Mouse (Mus musculus) neural tube, embryonic 15.5 days (tissue): Measurements from ENCODE around the gene Lrrc75a. TPM values are rescaled to one million over a fixed set of nuclear protein-coding genes. Genes with fewer than 3 reads are reported as not detected.
A peak's percentile ranks its signal among the peaks of the same experiment; 100 is the strongest.

Experiments used
- ATAC-seq: fragments of 200-750 bp; cut with Nextera tagmentation; 2 replicates; pipeline ENCODE4 v1.8.0; 2017; ENCODE audit warnings: mild to moderate bottlenecking, moderate TSS enrichment, moderate library complexity; ENCODE audit not compliant: low FRiP score
- H3K27ac ChIP-seq: fragments of 300-500 bp; sonication (generic); replicated peaks from 2 replicates; pipeline ENCODE4 v1.5.1; 2015; ENCODE audit warnings: mild to moderate bottlenecking, inconsistent platforms
- H3K27me3 ChIP-seq: fragments of 300-500 bp; sonication (generic); replicated peaks from 2 replicates; pipeline ENCODE4 v1.6.1; 2015; ENCODE audit warnings: inconsistent platforms
- H3K36me3 ChIP-seq: fragments of 300-500 bp; sonication (generic); 2 replicates; pipeline ENCODE4 v1.6.1; 2015; ENCODE audit warnings: inconsistent platforms
- H3K4me1 ChIP-seq: fragments of 300-500 bp; sonication (generic); 2 replicates; pipeline ENCODE4 v1.6.1; 2015; ENCODE audit warnings: inconsistent platforms
- H3K4me2 ChIP-seq: fragments of 300-500 bp; sonication (generic); 2 replicates; pipeline ENCODE4 v1.6.1; 2015; ENCODE audit warnings: inconsistent platforms, mild to moderate bottlenecking, moderate library complexity
- H3K4me3 ChIP-seq: fragments of 300-500 bp; sonication (generic); replicated peaks from 2 replicates; pipeline ENCODE4 v1.5.1; 2015; ENCODE audit warnings: mild to moderate bottlenecking, inconsistent platforms
- H3K9ac ChIP-seq: fragments of 300-500 bp; sonication (generic); replicated peaks from 2 replicates; pipeline ENCODE4 v1.6.1; 2015; ENCODE audit warnings: mild to moderate bottlenecking, inconsistent platforms
- H3K9me3 ChIP-seq: fragments of 300-500 bp; sonication (generic); replicated peaks from 2 replicates; pipeline ENCODE4 v1.6.1; 2016; ENCODE audit warnings: inconsistent platforms
- WGBS: fragments of 180-500 bp; shearing (Covaris S2); methylation state at CpG from one replicate; pipeline ENCODE4 v1.1.7; 2015; ENCODE audit warnings: mixed read lengths; 5-methylcytosine and 5-hydroxymethylcytosine counted together
- polyA plus RNA-seq: library from polyadenylated mRNA; unstranded; fragments of >200 nt; fragmentation: Nextera tagmentation; extraction: Ambion mirVana; gene quantifications from 2 replicates; pipeline ENCODE4 v1.2.1, GENCODE M21; 2015

The Lrrc75a gene
- polyA plus RNA-seq, 1 experiment from 2014 or later: 8.2 TPM

DNA sequence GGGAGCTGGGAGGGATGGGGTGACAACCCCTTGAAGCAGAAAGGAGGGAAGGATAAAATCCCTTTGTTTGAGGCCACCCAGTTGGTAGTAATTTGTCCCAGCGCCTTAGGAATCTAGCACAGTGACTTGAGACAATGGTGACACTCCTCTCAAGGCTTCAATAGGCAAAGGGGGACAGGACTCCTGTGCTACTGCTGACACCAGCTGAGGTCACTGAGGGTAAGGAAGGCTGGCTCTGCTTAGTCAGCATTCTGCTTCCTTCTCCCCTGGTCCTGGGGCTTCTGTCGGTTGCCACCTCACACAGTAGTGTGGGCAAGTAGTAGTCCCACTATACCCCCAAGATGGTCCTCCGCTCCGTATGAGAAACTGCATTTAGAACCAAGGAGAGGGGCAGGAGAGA, 17.2 kb downstream of the Lrrc75a start:
- Histone ChIP-seq H3K9ac (no peak overlapping the region), H3K27me3 (no peaks in the 10 kb centered on the region), H3K9me3 (no peaks in the 10 kb centered on the region), H3K27ac (no peak overlapping the region), H3K4me3 (no peak overlapping the region), H3K4me2 (no peak overlapping the region), H3K4me1 (peaks cover 37% of the 10 kb centered on the region), H3K36me3 (no peaks in the 10 kb centered on the region)
- 35% methylated on average over 4 of the region's 4 CpGs for WGBS
- ATAC-seq: no peak

DNA sequence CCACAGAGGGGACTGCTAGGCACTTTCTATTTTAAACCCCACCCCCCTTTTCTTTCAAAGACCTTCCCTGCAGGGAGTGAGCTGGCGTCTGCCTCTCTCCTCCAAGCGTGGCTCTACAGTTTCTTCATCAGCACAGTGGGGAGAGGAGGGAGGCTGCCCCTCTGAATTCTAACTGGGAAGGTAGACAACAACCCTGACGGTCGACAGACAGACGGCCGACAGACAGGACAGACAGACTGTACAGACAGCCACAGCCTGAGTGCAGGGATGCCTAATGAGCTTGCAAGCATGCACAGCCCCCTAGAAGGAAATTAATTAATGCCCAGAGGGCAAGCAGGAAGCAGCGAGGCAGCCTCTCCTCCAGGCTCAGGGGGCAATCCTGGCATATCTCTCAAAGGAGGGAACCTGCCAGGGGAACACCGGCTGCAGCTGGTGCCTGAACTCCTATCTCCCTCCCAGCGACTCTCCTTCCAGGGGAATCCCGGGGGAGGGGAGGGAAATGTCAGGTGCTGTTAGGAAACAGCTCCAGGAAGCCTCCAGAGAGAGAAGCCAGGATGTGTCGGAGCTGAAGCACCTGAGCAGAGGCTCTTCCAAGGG, 18.0 kb downstream of the Lrrc75a start:
- Histone ChIP-seq H3K27me3 (no peaks in the 10 kb centered on the region), H3K36me3 (no peaks in the 10 kb centered on the region), H3K4me2 (peak overlapping the region; percentile 42), H3K9me3 (no peaks in the 10 kb centered on the region), H3K4me1 (peaks cover 35% of the 10 kb centered on the region), H3K27ac (peak overlapping the region; percentile 60), H3K9ac (0 out of 2 replicates have a peak overlapping the region, but pooled peaks have one; percentile 7), H3K4me3 (no peak overlapping the region)
- WGBS: 1% methylated on average over 11 of the region's 11 CpGs
- no peak; the same call in 1 of the 2 replicates for ATAC-seq

DNA sequence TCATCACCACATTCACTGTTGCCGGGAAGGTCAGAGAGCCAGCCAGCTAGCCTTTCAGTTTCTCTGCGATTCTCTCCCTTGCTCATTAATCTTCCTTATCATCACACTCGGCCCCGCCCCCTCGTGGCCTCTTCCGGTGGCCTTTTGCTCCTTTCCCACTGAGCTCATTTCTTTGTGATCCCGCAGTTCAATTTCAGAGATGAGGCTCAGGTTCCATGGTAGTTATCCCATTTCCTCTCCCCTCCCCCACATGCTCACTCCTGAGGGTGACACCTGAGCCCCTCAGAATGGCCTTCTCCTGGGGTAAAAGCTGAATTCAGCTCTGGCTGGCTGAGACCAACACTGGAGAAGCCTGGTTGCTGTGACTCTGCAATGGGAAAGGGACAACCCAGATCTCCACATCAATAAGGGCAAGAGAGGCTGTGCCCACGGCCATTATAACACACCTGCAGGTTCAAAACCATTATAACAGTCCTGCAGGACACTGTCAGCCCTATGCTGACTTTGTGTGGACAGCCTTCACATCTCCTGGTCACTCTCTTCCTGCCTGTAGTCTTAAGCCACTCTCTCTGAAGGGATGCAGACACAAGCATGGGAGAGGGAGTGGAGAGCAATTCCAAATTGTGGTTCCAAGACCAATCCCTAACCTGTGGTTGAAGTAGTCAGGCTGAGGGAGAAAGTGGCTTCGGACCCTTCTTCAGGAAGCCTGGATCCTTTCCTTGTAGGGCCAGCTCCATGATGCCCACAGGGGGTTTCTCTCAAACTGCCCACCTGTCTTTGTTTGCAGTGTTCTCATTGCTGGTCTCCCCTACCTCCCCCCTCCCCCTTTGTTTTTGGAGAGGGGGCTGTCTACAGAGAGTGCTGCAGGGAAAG, 18.7 kb downstream of the Lrrc75a start:
- no peaks in the 10 kb centered on the region for H3K36me3 ChIP-seq
- peak; percentile 41; the same call in 1 of the 2 replicates for ATAC-seq
- peak overlapping the region; percentile 60 for H3K27ac ChIP-seq
- peak overlapping the region; percentile 42 for H3K4me2 ChIP-seq
- no peak overlapping the region for H3K4me3 ChIP-seq
- H3K9me3 ChIP-seq: no peaks in the 10 kb centered on the region
- WGBS: 2% methylated on average over 9 of the region's 9 CpGs
- H3K9ac ChIP-seq: 0 out of 2 replicates have a peak overlapping the region, but pooled peaks have one; percentile 7
- peaks cover 40% of the 10 kb centered on the region for H3K4me1 ChIP-seq
- H3K27me3 ChIP-seq: no peaks in the 10 kb centered on the region

DNA sequence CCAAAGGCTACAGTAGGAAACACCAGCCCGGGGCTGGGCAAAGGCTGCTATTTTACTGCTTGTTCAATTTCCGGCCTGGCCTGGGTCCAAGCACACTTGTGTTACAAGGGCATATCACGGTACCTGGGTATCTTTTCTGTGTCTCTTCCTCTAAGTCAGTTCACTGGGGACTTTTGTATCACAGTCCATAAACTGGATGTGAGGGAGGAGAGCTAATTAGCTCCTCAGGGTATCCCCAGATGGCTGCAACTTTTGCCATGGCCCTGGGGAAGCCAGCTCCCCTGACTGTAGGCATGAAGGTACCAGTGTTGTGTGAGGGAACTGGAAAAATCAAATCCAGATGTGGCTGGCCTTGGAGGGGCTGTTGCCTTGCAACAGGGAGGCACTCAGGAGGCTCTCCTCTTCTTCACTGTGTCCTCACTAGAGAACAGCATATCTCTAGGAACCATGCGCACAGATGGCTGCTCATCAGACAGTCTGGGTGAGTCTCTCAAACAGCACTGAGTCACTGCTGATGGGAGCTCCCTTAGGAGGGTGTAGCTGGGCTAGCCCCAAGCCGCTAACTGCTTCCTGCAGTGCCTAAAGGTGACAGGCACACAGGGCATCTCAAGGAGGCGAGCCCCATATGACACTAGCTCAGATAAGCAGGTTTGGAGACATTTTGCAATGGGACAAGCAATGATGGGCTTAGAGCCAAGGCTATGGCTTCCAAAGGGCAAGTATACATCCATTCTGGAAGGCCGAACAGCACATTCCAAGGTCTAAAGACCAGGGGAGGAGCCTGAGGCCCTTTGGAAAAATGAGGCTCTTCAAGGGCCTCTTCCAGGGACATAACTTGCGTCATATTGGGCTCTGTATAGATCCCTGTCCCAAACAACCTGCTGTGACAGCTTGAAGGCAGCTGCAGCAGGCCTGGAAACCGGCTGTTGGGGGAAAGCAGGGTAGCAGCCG, 23.7 kb downstream of the Lrrc75a start:
- WGBS: 55% methylated on average over 10 of the region's 10 CpGs
- peak overlapping the region; percentile 74 for H3K27ac ChIP-seq
- H3K9ac ChIP-seq: no peak overlapping the region
- no peak overlapping the region for H3K4me2 ChIP-seq
- H3K9me3 ChIP-seq: no peaks in the 10 kb centered on the region
- no peak overlapping the region for H3K4me3 ChIP-seq
- no peaks in the 10 kb centered on the region for H3K27me3 ChIP-seq
- H3K36me3 ChIP-seq: no peaks in the 10 kb centered on the region
- ATAC-seq: peak; percentile 40; the same call in 1 of the 2 replicates
- peaks cover 28% of the 10 kb centered on the region for H3K4me1 ChIP-seq

DNA sequence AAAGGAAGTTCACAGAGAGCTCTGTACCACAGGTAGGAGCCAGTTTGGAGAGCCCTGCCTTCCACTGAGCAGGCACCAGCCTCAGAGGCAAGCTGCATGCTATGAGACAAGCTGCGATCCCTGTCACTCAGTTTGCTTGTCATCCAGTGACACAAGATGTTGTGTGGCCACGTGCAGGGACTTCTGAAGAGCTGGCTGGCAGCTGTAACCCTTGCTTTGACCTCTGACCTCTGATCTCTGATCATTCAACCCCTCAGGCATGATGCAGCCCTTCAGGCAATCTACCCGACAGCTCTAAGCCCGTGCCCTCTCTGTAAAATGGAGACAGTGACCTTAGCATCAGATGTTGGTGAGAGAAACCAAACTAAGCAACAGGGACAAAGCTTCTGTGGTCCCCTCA, 25.5 kb downstream of the Lrrc75a start:
- H3K4me2 ChIP-seq: no peak overlapping the region
- H3K4me1 ChIP-seq: peaks cover 13% of the 10 kb centered on the region
- no peak overlapping the region for H3K4me3 ChIP-seq
- no peak overlapping the region for H3K9ac ChIP-seq
- no peaks in the 10 kb centered on the region for H3K27me3 ChIP-seq
- no peak for ATAC-seq
- H3K36me3 ChIP-seq: peaks cover 8% of the 10 kb centered on the region; the same call in 1 of the 2 replicates
- WGBS: 48% methylated on average over 4 of the region's 4 CpGs
- no peak overlapping the region for H3K27ac ChIP-seq
- no peaks in the 10 kb centered on the region for H3K9me3 ChIP-seq

DNA sequence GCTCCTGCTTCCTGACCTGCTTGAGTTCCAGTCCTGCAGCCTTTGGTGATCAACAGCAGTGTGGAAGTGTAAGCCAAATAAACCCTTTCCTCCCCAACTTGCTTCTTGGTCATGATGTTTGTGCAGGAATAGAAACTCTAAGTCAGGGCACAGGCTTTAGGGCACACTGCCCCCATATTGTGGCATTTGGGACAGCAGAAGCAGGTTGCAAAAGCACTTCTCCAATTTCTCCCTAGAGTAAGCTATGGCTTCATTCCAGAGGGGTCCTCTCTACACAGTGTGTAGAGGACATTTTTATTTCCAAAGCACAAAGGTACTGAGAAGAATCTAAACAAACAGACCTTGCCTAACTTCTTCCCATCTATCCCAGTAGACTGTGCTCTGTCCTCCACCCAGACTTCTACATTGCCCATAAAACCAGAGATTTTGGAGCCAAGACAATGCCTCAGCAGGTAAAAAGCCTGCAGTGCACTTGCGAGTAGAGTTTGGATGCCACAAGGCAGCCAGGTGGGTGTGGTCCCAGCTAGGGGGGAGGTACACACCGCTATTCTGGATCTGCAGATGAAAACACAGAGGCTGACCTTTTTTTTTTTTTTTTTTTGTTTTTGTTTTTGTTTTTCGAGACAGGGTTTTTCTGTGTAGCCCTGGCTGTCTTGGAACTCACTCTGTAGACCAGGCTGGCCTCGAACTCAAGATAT, 26.6 kb downstream of the Lrrc75a start:
- Histone ChIP-seq H3K9ac (no peak overlapping the region), H3K27ac (no peak overlapping the region), H3K4me2 (no peak overlapping the region), H3K4me3 (no peak overlapping the region), H3K27me3 (no peaks in the 10 kb centered on the region), H3K9me3 (no peaks in the 10 kb centered on the region), H3K36me3 (peaks cover 13% of the 10 kb centered on the region), H3K4me1 (peaks cover 13% of the 10 kb centered on the region)
- 80% methylated on average over 4 of the region's 4 CpGs for WGBS
- ATAC-seq: no peak

DNA sequence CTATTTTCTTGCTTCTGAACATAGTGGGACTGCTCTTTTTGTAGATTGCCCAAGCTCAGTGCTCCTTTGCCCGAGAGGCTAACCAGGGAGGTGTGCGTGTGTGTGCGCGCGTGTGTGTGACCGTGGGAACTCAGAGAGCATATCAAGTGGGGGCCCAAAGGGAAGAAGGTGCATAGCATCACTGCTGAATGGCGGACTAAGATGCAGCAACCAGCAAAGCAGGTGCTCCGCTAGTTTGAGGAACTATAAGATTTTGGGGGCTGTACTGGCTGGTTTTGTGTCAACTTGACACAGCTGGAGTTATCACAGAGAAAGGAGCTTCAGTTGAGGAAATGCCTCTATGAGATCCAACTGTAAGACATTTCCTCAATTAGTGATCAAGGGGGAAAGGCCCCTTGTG, 27.2 kb downstream of the Lrrc75a start:
- H3K9me3 ChIP-seq: no peaks in the 10 kb centered on the region
- no peak for ATAC-seq
- WGBS: 96% methylated on average over 8 of the region's 8 CpGs

DNA sequence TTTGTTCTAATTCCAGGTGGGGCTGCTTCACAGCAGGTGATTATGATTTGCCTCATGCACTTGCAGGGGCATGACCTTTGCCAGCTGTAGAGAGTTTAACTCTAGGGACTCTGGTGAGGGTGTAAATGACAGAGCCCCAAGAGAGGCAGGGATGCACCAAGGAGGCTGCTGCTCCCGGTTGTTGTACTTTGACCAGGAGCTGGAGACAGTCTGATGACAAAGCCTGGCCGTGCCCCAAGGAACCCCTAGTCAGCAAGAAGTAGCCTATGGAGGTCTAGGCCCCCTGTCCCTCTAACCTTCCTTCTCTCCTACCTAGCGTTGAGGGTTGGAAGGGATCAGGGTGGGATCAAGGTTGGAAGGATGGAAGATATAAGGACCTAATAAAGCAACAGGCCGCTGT, 32.9 kb downstream of the Lrrc75a start:
- Histone ChIP-seq H3K27ac (no peak overlapping the region), H3K4me2 (no peak overlapping the region), H3K4me1 (peaks cover 30% of the 10 kb centered on the region), H3K9ac (no peak overlapping the region), H3K27me3 (no peaks in the 10 kb centered on the region), H3K4me3 (no peak overlapping the region), H3K9me3 (no peaks in the 10 kb centered on the region), H3K36me3 (peaks cover 14% of the 10 kb centered on the region)
- no peak for ATAC-seq
- WGBS: 98% methylated on average over 4 of the region's 4 CpGs

More for the DNA sequence above, 27.2 kb downstream of the Lrrc75a start:
- H3K4me3 ChIP-seq: no peak overlapping the region
- no peaks in the 10 kb centered on the region for H3K27me3 ChIP-seq
- H3K9ac ChIP-seq: no peak overlapping the region
- no peak overlapping the region for H3K4me2 ChIP-seq
- peaks cover 13% of the 10 kb centered on the region for H3K4me1 ChIP-seq
- H3K36me3 ChIP-seq: peaks cover 13% of the 10 kb centered on the region
- H3K27ac ChIP-seq: no peak overlapping the region

DNA sequence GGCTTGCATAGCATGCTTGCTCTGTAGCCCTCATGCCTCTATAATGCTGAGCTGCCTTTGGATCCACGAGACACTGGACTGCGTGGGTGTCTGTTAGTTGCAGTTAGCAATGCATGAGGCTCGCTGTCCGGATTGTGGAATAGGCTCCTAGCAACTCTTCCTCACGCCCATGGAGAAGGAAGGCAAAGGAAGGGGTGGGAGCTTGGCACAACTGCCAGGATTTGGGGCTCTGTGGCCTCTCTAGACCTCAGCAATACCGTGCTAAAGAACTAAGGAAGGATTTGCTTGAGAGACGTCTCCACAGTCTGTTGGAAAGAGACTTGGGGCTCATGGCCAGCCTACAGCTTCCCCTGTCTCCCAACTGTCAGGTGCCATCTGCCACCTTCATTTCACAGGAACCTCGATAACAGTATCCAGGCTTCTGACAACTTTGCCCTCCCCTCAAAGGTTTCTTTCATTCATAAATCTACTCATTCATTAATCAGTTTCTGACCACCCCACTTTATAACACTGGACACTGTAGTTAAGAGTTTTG, 33.4 kb downstream of the Lrrc75a start:
- peaks cover 19% of the 10 kb centered on the region for H3K36me3 ChIP-seq
- WGBS: 74% methylated on average over 8 of the region's 8 CpGs

DNA sequence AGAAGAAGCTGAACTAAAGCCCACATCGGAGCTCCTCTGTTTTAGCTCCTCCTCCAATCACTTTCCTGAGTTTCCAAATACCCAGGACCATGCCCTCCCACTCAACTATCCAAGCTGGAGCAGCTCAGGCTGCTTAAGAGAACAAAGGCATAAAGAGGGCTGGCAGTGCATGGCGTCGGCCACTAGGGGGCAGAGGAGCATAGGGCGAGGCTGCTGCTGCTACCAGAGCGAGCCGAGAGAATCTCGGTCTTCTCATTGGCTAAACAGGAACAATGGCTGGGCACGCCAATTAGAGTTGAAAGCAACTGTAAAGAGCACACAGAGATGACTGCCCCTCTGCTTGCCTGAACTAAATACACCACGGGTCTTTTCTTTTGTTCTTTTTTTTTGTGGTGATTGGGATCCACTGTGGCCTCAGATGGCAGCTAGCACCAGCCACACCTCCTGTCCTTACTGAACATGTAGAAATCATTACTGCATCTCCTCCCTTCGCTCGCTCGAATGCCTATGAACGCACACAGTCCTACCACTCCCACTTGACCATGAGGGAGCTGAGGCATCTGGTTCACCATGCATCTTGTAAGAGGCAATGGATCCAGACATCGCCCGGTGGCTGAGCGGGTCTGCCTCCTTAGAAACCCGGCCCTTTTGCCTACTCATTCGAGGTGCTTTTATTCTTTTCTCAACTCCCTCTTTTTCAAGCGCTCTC, 34.5 kb downstream of the Lrrc75a start:
- H3K4me1 ChIP-seq: peaks cover 30% of the 10 kb centered on the region

More for the DNA sequence above, 33.4 kb downstream of the Lrrc75a start:
- Histone ChIP-seq H3K4me2 (no peak overlapping the region), H3K27ac (peak overlapping the region; percentile 91), H3K4me3 (no peak overlapping the region), H3K9me3 (no peaks in the 10 kb centered on the region), H3K4me1 (peaks cover 30% of the 10 kb centered on the region), H3K9ac (no peak overlapping the region), H3K27me3 (no peaks in the 10 kb centered on the region)
- ATAC-seq: no peak

More for the DNA sequence above, 34.5 kb downstream of the Lrrc75a start:
- H3K36me3 ChIP-seq: peaks cover 22% of the 10 kb centered on the region
- no peaks in the 10 kb centered on the region for H3K9me3 ChIP-seq
- H3K9ac ChIP-seq: peak overlapping the region; percentile 48
- peak overlapping the region; percentile 28 for H3K4me3 ChIP-seq
- H3K4me2 ChIP-seq: peak overlapping the region; percentile 58
- peak overlapping the region; percentile 91 for H3K27ac ChIP-seq
- WGBS: 4% methylated on average over 19 of the region's 19 CpGs
- ATAC-seq: peak; percentile 94
- H3K27me3 ChIP-seq: no peaks in the 10 kb centered on the region
